Mouse (Mus musculus) CD4-positive helper T cell, adult 2 months (primary cell): ENCODE results near the gene 1600014C23Rik.

Source experiments
- DNase-seq: peaks from one replicate; pipeline ENCODE4 v3.0.0-alpha.2; 2012; ENCODE audit warnings: low read depth, missing footprints, low spot score

The 1600014C23Rik gene

GRCm38 (mm10) chr17:45690044-45690443, 43.6 kb downstream of the 1600014C23Rik start:
- no peak for DNase-seq

GRCm38 (mm10) chr17:45689120-45689519, 44.5 kb downstream of the 1600014C23Rik start:
- DNase-seq = no peak

DNA sequence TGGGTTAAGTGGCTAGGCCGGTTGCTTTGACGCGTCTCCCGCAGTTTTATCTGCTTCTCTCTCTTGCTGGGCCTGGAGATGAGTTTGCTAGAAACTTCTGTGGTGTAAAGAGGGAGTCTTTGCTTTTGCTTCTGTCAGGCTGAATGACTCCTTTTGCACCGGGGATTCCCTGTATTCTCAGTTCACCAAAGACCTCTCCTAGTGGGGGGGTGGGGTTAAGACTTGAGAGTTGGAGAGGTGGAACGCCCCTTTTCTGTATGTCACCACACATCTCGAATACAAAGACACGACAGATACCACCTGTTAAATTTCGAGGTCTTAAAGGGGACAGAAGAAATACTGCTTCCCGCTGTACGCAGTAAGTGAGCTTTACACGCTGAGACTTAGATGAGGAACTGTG, 46.9 kb downstream of the 1600014C23Rik start, which contains the start of gene Tmem63b:
Gene Tmem63b (minus strand): TSS at position 190 of the 400 bp plus-strand sequence.
- DNase-seq = peak; percentile 76

- peak; percentile 94 for DNase-seq
Observed at GRCm38 (mm10) chr17:45686093-45686619, 47.5 kb downstream of the 1600014C23Rik start, which contains the start of gene Mrpl14. TSS of gene Mrpl14 (plus strand) at chr17:45686322.

DNA sequence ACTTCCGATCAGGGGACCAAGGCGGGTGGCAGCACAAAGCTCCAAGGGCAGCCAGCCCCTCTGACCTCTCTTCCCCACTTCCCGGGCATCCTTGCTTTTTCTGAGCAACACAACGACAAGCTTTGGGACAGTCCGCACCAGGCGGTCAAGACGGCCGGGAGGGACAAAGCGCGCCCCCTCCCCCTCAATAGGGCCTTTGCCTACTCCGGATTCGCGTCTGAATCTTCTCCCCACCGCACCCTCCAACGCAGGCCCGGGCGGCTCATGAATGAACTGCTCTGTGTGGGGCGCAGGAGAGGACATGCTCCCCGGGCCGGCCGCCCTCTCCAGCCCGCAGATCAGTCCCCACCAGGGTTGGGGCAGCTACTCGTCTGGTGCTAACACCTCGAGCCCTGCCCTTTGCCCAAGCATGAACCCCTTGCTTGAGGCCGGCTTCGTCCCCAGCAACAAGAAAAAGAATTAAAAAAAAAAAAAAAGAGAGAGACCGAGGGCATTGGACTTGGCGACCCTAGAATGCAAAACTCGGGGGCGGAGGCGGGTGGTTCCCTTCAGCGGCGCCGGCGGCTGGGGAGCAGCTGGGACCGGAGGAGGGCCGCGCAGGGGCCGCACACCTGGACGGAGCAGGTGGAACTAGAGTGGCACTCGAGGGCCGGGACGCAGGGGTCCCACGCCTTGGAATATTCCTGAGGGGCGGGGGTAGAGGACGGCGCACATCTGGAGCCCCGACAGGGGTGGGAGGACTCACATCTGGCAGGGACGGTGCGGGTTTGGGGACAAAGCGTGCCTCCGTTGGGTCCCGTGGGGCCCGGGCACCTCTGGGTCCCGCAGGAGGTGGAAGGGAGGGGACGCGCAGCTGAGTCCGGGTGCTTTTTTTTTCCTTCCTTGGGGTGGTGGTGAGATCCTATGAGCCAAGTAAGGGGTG, 48.2 kb downstream of the 1600014C23Rik start:
- peak; percentile 35 for DNase-seq

GRCm38 (mm10) chr17:45684667-45685131, 48.9 kb downstream of the 1600014C23Rik start:
- DNase-seq = no peak
